Mouse (Mus musculus): ENCODE measurements at regions not wholly inside any gene's neighbourhood (a gene's known extent, or its start where the extent isn't known, plus 50 kb on each side); places are given as distances from the start of the nearest gene placed in this dataset.
"Not testable (repeated sequence)": the region's sequence is repeated elsewhere in the genome, so short reads cannot be mapped to it uniquely, and the experiment has no call there.

DNA sequence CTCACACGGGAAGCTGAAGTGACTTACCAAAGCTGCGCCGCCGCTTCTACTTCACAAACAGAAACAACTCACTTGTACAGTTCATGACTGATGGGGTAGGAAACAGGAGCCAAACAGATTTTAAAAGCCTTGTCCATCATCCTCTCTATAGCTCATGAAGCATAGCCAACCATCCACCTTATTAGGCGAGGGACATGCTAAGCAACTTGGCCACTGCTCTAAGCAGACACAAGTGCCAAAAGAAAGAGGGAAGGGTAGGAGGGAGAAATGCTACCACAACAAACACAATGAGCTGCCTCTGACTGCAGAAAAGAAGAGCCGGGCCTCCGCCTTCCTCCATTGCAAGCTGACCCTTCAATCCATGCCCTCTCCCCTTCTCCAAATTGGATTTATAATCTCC, 179.9 kb downstream of the Dhx15 start:
- no peak for DNase-seq

GRCm38 (mm10) chr5:52008942-52009341, 181.4 kb downstream of the Dhx15 start:
- DNase-seq, result no peak

- no peak for DNase-seq
Measured at GRCm38 (mm10) chr5:52006843-52007242, 183.5 kb downstream of the Dhx15 start.

- DNase-seq, result no peak
Measured at GRCm38 (mm10) chr5:51990847-51991610, 199.3 kb downstream of the Dhx15 start.

- DNase-seq, result no peak
Measured at GRCm38 (mm10) chr5:51989396-51989795, 200.9 kb downstream of the Dhx15 start.

DNA sequence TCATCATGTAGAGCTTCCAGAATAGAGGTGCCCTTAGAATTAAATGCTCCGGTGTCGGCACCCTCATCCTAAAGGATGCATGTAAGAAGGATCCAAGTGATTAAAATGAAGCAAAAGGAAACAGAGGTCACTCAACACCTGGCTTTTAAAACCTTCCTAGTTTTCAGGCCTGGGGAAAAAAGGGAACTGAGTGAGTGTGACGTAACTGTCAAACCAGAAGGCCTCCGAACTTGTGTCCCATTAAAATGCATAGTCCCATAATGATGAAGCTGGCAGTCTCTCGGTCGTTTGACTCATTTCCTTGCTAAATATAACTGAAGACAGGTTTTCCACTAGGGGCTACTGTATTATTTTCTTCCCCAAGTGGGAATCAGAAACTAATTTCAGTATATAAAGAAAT, 201.4 kb downstream of the Dhx15 start:
- no peak for DNase-seq

GRCm38 (mm10) chr5:51984966-51985365, 205.3 kb downstream of the Dhx15 start:
- DNase-seq, result no peak

- DNase-seq, result no peak
Measured at GRCm38 (mm10) chr5:51982780-51983179, 207.5 kb downstream of the Dhx15 start.

DNA sequence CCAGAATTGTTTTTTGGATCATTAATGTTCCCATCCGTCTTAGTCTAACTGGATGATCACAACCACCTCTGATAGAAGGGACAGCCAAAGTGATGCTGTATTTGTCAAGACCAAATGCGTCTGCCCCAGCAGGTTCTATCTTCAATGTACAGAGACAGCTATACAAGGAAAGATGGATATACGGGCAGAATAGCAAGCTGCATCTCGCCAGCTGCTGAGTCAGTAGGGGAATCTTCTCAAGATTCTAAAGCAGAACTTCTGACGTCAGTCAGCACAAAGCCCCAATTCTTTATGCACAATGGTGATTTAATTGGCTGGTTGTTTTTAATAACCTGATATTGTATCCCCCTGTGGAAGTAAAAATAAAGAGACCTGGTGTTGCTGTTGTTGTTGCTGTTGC, 209.4 kb downstream of the Dhx15 start:
- DNase-seq, result no peak

GRCm38 (mm10) chr5:51952499-51952898, 237.8 kb downstream of the Dhx15 start:
- DNase-seq, result no peak

DNA sequence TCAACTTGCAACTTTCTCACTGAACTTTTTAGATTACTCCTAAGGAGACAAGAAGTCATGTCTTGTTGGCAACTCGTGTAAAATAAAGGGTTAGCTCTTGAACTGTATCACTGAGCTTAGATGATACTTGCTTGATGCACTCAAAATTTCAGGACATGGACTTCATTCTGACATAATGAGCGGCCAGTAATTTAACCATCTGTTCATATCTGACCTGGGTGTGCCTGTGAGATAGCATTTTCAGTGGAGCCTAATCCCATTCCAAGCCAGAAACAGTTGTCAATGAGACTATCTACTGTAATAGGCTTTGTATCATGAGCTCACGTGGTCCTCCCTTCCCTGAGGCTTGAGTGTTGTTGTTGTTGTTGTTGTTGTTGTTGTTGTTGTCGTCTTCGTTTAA, 240.3 kb downstream of the Dhx15 start:
- no peak for DNase-seq

DNA sequence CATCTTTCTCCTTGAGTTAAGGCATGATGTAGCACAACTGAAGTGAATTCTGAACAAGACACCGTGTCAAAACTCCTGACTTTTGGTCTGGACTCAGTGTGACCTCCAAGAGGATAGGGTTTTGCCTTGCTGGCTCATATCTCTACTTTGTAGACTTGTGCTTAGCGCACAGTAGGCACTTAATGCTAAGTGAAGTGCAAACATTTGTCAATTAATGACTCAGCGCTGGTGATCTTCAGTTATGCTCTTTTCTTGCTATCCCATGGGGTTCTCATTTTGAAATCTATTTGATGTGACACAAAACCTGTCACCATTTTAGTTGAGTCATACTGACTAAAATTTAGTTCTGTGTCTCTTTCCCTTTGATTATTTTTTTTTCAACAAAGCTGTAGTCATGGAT, 244.3 kb downstream of the Dhx15 start:
- no peak for DNase-seq

DNA sequence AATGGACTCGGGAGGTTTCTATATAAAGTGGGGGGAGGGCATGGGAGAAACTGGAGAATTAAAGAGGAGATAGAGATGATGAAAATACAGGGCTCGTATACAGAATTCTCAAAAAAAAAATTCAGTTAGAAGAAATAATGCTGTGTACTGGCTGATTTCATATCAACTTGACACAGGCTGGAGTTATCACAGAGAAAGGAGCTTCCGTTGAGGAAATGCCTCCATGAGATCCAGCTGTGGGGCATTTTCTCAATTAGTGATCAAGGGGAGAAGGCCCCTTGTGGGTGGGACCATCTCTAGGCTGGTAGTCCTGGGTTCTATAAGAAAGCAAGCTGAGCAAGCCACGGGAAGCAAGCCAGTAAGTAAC, 248.4 kb downstream of the Dhx15 start:
- not testable (repeated sequence) for DNase-seq

GRCm38 (mm10) chr5:51941255-51941924, 248.9 kb downstream of the Dhx15 start:
- no peak for DNase-seq

DNA sequence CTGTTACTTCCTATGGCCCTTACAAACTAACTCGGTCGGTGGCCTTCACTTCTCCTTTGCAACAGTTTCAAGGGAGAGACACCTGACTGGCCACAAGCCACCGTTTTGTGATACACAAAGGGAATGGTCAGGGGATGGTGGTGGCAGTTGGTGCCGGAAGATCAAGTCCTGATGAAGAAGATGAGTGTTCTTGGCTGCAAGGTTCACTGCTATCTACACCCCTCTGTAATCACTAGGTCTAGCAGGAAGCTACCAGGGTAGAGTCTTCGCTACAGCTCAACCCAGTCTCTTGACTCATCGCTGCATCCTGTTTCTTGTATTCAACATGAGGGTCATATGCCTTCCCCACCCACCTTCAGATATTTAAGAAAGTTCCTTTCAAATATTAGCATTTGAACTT, 251.5 kb downstream of the Dhx15 start:
- DNase-seq, result no peak

DNA sequence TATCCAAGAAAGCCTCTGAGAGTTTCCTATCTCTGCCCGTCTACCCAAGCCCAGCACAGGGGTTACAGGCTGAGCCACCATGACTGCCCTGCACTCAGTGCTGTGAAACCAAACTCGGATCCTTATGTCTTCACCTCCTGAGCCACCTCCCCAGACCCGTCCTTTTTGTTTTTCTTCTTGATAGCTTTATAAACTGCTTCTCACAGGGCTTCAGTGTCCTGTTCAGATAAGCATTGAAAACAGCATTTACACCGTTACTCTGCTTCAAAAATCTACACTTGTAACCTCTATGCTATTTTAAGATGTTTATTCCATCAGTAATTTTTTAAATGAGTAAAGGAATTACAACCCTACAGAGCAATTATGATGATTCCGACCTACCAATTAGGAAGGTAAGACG, 253.0 kb downstream of the Dhx15 start:
- DNase-seq, result no peak

DNA sequence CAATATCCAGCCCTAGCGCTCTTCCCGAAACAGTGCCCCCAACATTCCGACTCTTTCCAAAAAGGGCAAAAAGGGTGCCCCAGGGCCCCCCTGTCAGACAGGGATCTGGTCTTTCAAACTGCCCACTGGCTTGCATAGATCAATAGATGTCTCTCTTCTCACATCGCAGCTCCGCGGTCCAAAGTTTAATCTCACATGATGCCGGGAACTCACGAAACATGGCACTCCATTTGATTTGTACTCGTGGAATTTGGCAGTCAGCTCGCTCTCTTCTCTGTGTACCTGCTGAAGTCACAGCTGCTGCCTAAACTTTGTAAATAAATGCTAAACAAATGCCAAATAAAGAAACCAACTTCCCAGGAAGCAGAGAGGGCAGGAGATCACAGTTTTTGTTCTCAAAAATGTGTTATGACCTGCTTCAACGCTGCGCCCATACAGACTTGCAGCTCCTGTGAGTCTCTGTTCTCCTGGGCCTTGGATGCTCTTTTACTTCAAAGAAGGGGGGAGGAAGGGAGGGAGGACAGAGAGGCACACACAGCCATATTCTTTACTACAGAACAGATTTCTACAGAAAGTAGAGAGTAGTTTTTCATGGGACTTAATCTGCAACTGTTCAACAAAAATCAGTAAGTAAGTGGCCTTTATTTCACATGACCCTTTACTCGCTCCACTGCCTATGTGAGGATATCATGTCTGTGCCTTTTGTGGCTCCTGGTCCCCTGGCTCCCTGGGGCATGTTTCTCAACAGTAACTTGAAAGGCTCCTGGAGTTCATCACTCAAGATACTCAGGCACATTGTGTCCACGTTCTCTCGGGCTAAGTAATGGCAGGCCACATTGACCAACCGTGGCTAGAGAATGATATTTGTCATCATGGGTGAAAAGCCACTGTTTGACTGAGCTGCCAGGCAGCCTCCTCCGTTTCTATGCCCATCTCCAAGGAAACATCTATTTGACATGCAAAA, 254.6 kb downstream of the Dhx15 start:
- DNase-seq, result no peak

DNA sequence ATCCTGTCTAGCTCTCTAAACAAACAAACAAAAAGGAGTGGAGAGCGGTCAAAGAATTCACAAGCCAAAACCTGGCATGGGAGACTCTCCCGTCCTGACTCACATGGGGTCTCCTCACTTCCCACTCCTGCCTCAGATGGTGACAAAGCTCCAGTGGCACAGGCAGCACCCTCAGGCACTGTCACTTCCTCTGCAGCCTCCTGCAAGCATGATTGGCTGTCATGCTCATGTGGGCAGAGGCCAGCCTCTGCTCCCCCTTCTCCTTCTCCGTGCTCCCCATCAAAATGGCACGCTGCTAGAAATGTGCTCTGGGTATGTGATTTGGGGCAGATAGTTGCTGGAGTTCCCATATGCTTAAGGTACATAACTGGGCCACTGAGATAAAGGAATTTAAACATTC, 255.4 kb downstream of the Dhx15 start:
- no peak for DNase-seq

DNA sequence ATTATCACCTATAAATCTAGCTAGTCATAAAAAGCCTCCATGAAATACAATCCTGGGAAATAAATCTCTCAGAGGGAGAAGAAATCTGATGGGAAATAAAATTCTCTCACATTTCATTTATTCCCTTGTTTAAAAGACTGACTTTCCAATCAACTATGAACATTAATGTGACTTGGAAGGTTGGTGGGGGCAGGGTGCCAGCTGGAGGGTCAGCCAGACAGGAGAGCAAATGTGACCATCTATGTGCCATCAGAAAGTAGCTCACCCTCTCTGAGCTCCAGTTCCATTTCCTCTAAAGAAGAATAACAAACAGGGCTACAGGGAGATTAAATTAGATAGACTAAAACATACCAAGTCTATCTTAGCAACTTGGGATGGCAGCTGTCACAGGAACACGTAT, 257.0 kb downstream of the Dhx15 start:
- no peak for DNase-seq

- no peak for DNase-seq
Measured at GRCm38 (mm10) chr5:51930416-51930815, 259.9 kb downstream of the Dhx15 start.

DNA sequence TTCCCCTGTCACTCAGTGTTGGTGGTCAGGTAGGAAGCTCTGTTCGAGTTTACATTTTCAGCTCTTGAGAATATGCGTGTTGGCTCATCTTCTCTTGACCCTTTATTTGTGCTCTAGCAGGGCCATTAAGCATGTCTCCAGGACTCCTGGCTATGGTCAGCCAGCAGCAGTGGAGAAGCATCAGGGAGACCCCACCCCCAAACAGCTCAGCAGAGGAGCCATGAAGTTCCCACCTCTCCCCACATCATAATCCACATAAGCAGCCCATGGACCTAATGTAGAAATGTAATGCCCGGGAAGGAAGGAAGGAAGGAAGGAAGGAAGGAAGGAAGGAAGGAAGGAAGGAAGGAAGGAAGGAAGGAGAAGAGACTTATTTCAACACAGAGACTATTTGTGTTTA, 261.5 kb downstream of the Dhx15 start:
- no peak for DNase-seq

DNA sequence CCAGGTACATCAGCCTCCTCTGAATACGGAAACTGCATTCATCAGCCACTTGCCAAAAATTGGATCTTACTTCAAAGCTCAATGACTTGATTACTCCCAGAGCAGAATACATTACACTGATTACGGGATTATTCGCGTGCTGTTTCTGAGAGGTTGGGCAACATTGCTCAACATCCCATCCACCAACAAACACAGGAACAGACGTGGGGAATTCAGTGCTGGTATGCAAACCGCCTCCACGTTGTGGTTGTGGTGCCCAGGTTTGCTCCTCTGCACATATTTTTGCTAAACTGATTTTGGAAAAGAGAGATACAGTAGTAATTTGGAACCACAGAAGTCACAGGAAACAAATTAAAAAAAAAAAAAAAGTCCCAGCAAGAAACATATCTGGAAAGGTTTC, 266.9 kb downstream of the Dhx15 start:
- no peak for DNase-seq

GRCm38 (mm10) chr5:51922973-51923372, 267.3 kb downstream of the Dhx15 start:
- no peak for DNase-seq

DNA sequence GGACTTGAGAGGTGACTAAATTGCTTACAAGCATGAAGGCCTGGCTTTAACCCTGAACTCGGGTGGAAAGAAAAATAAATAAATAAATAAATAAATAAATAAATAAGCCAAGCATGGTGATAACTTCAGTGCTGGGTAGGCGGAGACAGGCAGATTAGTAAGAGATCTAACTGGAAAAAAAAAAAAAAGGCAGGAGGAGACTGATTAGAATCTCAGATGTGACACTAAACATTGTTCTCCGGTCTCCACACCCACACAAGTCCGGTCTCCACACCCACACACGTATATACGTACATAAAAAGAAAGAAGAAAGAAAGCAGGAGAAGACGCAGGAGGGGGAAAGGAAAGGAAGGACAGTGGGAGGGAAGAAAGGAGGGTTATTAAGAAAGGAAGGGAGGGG, 267.8 kb downstream of the Dhx15 start:
- DNase-seq, result no peak

All from cerebellum, adult 11-12 months (tissue).